Mouse (Mus musculus): ENCODE measurements around the gene Actrt1. TPM values are rescaled to one million over a fixed set of nuclear protein-coding genes. Genes with fewer than 3 reads are reported as not detected.

Actrt1 gene
- polyA plus RNA-seq (2014; fragmentation: Nextera tagmentation; extraction: Ambion mirVana): not detected in 2 replicates

DNA sequence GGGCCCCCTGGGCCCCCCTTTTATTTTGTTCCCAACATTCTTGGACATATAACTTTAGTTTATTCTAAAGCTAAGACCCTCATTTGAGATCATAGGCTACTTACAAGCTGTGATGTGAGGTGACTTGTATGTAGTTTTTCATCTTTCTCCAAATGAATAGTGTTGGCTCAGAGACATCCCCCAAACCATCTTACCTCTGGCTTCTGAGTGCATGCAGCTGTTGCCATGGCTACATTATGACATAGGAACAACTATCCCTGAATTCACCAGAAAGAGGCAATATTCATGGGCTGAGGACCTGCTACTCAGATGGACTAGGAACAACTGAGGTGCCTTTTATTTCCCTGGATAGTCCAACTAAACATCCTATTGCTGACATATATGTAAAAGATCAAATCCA is at the start of gene Actrt1:
Actrt1 (plus strand) TSS at position 301 of the 400 bp plus-strand sequence.
- DNase-seq (ENCODE audit: low spot score) (no peak), ATAC-seq (replicated peaks; ENCODE audit: insufficient number of reproducible peaks, low FRiP score, low TSS enrichment, low read depth) (no peak)
- Histone ChIP-seq H3K4me3 (ENCODE audit: low read depth, low read length) (no peak within 1 kb of the TSS), H3K27ac (replicated peaks; ENCODE audit: low read depth, low read length) (no peak within 1 kb of the TSS), H3K4me1 (ENCODE audit: control insufficient read depth, insufficient read depth, low read length) (no peaks in the 10 kb centered on the region), H3K9me3 (replicated peaks; ENCODE audit: control insufficient read depth, low read length) (no peaks in the 10 kb centered on the region), H3K9ac (replicated peaks; ENCODE audit: low read length) (no peak within 1 kb of the TSS), H3K36me3 (replicated peaks; ENCODE audit: control insufficient read depth, insufficient read depth, low read depth, low read length) (no peaks in the 10 kb centered on the region), H3K4me2 (ENCODE audit: low read depth, low read length) (no peak within 1 kb of the TSS), H3K27me3 (ENCODE audit: control insufficient read depth, insufficient read depth, low read length) (no peaks in the 10 kb centered on the region)

DNA sequence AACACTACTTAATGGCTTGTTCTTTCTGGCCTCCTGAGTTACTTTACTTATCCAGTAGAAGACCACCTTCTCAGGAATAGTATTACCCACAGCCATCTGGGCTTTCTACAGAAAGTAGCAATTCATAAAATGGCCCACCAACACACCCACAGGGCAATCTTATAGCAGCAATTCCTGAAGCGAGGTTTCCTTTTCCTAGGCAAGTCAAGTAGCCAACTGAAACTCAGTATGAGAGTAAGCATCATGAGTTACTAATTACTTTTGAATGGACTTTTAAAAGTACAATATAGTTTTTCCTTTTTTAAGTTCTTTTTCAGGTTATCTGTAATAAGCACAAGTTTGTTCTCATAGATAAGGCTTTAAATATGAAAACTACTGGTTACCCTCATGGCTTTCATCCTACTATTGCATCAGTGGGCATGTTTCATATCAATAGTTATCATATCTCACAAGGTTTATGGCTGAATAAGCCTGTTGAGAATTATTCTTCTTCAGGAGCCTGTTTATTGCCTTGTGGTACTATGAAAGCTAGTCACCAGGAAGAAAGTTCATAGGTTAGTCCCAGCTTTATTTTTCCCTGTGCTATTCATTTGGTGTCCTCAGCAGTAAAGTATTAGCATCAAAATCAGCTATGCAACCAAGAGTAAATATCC is 2.8 kb downstream of the Actrt1 start:
- WGBS: 71% methylated on average over 1 of the region's 1 CpGs
- no peak for ATAC-seq (replicated peaks; ENCODE audit: insufficient number of reproducible peaks, low FRiP score, low TSS enrichment, low read depth)
- Histone ChIP-seq H3K36me3 (replicated peaks; ENCODE audit: control insufficient read depth, insufficient read depth, low read depth, low read length) (no peaks in the 10 kb centered on the region), H3K27me3 (ENCODE audit: control insufficient read depth, insufficient read depth, low read length) (no peaks in the 10 kb centered on the region), H3K9ac (replicated peaks; ENCODE audit: low read length) (no peak overlapping the region), H3K4me2 (ENCODE audit: low read depth, low read length) (no peak overlapping the region), H3K4me1 (ENCODE audit: control insufficient read depth, insufficient read depth, low read length) (no peaks in the 10 kb centered on the region), H3K9me3 (replicated peaks; ENCODE audit: control insufficient read depth, low read length) (no peaks in the 10 kb centered on the region), H3K27ac (replicated peaks; ENCODE audit: low read depth, low read length) (no peak overlapping the region), H3K4me3 (ENCODE audit: low read depth, low read length) (no peak overlapping the region)
- no peak for DNase-seq (ENCODE audit: low spot score)

Data from embryonic facial prominence, embryonic 11.5 days (tissue).